Mouse (Mus musculus): ENCODE measurements at regions not wholly inside any gene's neighbourhood (a gene's known extent, or its start where the extent isn't known, plus 50 kb on each side); places are given as distances from the start of the nearest gene placed in this dataset.

DNA sequence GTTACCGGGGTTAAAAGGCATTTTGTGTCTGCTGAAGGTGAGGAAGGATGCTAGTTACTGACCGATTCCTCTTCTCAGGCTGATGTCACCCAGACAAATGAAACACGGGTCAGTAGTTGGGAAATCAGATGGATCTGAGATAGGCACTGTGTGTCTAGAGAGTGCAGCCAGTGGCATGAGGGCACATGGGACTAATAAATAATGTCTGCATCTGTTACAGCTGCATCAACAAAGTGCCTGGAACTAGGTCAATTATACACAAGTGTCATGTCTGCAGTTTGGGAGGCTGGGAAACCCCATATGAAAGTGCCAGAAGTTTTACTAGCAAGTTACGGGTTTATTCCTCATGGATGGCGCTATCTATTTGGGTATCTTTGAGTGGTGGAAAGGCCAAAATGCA lies 68.8 kb downstream of the Cxcl12 start:
- no peak for TF ChIP-seq CTCF (IDR thresholded peaks at IDR 0.05)

DNA sequence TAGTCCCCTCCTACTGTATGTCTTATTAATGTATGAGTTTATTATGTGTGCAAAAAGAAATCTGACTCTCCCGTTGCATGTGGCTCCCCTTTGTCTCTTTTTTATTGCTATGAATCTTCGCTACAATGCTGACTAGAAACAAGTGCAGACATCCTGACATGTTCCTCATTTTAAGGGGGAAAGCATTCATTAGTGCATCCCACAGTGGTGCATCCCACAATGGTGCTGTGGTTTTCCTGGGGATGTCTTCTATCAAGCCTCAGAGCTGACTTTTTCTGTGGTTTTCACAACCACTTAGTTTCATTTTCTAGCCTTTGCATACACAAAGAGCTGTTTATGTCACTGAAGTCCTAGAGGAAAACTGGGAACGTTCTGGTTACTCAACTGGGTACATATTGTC lies 72.9 kb downstream of the Cxcl12 start:
- TF ChIP-seq CTCF (IDR thresholded peaks at IDR 0.05) = no peak
- no peak overlapping the region for H3K27ac ChIP-seq
- DNase-seq = no peak
- H3K4me3 ChIP-seq = no peak overlapping the region
- intact Hi-C loops (cut with DNase I) = no loop called here

More for the DNA sequence above, 68.8 kb downstream of the Cxcl12 start:
- Histone ChIP-seq H3K4me3 (no peak overlapping the region), H3K27ac (no peak overlapping the region)
- intact Hi-C loops (cut with DNase I) = no loop called here
- DNase-seq = no peak

DNA sequence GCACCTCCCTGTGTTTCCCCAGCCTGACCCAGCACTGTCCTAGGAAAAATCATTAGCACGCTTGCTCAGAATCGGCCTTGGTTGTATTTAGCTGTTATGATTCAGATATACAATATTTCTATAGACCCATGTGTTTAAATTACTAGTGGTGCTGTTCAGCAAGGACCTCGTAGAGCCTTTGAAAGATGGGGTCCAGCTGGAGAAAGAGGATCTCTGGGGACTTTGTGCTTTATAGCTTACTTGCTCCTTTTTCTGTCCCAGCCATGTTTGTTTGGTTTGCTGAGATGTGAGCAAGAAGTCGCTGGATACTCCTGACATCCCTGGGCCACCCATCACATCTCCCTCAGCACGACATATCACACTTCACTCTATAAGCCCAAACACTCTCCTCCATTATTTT lies 77.1 kb downstream of the Cxcl12 start:
- Histone ChIP-seq H3K27ac (no peak overlapping the region), H3K4me3 (no peak overlapping the region)
- DNase-seq = no peak
- no peak for TF ChIP-seq CTCF (IDR thresholded peaks at IDR 0.05)
- intact Hi-C loops (cut with DNase I) = no loop called here

DNA sequence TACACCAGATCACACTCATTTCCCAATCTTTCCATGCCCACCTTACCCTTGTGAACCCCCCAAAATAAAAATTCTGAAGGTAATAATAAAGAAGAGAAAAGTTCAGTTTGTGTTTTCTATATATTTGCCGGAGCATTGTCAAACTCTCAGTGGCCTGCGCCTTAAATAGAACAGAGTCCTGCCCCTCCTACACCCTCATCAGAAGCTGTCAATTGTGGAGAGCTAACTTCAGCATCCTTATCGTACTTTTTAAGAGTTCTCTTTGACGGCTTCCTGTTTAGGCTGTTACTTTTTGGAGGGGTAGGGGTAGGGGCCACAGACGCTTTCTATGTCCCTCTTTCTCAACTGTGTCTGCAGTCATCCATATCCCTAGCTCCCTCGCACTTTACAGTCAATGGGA lies 77.5 kb downstream of the Cxcl12 start:
- no peak for TF ChIP-seq CTCF (IDR thresholded peaks at IDR 0.05)
- intact Hi-C loops (cut with DNase I) = no loop called here
- H3K4me3 ChIP-seq = no peak overlapping the region
- DNase-seq = no peak
- H3K27ac ChIP-seq = no peak overlapping the region

DNA sequence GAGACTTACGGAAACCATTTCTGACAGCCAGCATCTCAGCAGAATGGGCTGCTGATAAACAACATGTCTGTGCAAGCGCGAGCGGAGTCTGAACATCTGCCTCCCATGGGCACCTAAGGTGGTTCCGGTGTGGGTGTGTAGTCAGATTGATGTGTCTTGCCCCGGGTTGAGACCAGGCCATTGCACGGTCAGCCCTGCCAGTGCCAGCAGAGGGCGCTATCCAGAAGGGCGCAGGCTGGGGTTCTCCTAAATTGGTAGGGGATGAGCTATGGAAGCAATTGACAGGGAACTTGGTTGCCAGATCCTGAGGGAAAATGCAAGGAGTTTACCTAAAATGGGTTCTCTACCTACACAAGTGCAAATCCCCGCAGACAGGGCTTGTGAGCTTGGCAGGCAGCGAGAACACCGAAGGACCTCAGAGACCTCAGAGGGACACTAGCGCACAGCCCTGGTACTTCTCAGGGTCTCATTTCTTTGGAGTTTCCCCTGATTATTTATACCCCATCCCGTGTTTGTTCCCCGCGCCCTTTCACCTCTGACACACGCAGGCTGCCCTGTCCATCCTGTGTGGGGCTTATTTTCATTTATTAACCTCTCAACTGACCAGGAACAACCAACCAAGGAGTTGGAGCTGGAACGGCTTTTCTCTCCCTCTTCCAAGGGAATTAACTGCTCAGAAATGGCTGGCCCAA lies 81.0 kb downstream of the Cxcl12 start:
- no peak overlapping the region for H3K4me3 ChIP-seq
- peak; percentile 42 for DNase-seq
- H3K27ac ChIP-seq = no peak overlapping the region
- peak; percentile 52 for TF ChIP-seq CTCF (IDR thresholded peaks at IDR 0.05)
- intact Hi-C loops (cut with DNase I) = no loop called here

DNA sequence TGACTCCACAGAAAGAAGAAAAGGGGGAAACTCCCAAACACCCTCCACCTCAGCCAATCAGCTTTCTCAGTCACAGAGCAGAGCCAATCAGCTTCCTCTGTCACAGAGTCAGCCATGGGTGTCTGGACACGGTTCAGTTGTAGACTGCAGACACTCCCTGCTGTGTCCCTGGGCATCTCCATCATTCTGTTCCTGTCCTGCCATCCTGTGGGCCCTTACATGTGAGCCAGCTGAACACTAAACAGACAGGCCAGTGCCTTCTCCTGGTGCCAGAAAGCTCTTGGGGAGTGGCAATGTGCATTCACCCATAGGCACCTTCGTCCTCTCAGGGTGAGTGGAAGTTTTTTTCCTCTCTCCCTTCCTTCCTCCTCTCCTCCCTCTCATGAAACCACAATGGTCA lies 81.7 kb downstream of the Cxcl12 start:
- no peak for TF ChIP-seq CTCF (IDR thresholded peaks at IDR 0.05)
- Histone ChIP-seq H3K27ac (no peak overlapping the region), H3K4me3 (no peak overlapping the region)
- intact Hi-C loops (cut with DNase I) = no loop called here
- DNase-seq = no peak

DNA sequence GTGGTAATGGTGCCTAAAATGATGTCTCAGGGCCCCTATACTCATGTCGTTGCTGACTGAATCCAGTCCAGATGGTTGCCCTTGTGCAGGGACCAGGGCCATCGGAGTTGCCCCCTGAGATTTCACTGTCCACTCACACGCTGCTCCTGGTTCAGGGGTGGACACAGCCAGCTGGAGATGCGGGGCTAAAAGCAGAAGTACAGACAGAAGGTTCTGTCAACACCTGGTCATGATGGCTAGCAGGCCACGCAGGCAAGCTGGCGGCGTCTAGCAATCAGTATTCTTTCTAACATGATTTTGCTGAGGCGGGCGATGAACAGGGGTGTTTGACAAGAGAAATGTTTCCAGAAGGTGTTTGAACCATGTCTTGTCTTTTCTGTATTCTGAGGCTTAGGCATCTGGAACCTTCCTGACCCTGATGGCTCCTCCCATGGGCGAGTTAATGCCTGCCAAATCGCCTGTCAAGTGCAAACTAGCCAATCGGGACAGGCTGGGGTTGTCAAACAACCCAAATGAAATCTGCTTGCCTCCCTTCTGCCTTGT lies 83.1 kb downstream of the Cxcl12 start:
- DNase-seq = no peak
- TF ChIP-seq CTCF (IDR thresholded peaks at IDR 0.05) = no peak
- H3K4me3 ChIP-seq = no peak overlapping the region
- no peak overlapping the region for H3K27ac ChIP-seq
- intact Hi-C loops (cut with DNase I) = no loop called here

DNA sequence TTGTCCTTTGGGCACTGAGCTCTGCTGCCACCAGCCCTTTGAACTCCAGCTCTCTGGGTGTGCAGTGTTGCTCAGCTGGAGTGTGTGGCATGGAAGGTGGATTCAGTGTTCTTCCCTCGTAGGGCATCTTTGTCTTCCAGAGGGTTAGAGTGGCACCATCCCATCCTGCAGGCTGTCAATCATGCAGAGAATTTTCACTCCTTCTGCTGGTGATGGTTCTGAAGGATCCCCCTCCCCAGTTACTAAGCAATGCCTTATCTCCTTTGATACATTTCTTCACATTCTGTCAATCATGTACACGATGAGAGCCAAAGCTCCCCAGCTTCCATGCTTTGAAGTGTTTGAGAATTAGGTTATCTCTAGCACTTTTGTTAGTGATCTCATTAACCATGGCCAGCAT lies 84.0 kb downstream of the Cxcl12 start:
- Histone ChIP-seq H3K4me3 (no peak overlapping the region), H3K27ac (no peak overlapping the region)
- TF ChIP-seq CTCF (IDR thresholded peaks at IDR 0.05) = no peak
- no peak for DNase-seq
- intact Hi-C loops (cut with DNase I) = no loop called here

DNA sequence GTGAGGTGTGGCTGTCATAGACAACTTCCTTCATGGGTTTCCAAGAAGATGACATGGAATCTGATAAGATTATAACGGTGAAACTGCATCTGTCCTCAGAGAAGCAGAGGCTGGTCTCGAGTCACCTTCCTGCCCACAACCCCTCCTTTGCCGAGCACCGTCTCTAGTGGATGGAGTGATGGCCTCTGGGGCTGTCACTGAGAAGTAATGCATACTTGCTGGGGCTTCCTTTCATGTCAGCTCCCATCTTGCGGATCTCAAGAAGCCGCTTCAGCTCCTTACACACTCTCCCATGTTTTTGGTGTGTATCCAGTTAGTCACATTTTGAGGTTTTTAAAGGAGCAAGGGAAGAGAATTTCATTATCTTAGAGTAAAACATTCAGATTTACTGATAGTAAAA lies 84.7 kb downstream of the Cxcl12 start:
- intact Hi-C loops (cut with DNase I) = no loop called here
- Histone ChIP-seq H3K27ac (no peak overlapping the region), H3K4me3 (no peak overlapping the region)
- TF ChIP-seq CTCF (IDR thresholded peaks at IDR 0.05) = no peak
- DNase-seq = no peak

DNA sequence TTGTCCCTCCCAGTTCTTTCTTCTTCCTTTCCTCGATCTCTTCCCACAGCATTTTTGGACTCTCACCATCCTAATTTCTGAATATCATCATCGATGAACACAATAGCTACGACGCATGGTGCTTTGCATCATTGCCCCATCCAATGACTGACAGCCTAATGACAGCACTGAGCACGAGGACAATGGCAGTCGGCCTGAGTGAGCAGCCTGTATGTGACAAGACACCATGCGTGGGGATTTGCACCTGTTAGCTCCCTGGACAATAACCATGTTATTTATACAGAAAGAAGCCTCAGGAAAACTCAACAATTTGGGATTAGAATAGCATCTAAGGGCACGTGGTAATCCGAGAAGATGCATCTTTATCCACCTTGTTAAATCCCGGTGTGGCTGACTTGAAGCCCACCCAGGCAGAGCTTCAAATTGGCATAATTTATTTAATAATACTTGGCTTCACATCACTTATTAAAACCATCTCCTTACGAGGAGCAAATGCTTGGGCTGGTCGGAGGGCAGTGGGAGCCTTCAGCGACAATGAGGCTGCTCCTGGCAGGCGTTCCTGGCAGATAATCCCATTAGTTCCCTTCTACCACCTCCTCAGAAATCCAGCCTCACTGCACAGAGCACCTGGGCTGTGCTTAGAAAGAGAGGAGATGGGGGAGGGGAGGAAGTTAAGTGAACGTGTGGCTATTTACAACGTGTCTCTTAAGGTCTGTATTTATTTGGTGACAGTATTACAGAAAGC lies 85.4 kb downstream of the Cxcl12 start:
- intact Hi-C loops (cut with DNase I) = no loop called here
- DNase-seq = no peak
- Histone ChIP-seq H3K27ac (no peak overlapping the region), H3K4me3 (no peak overlapping the region)
- no peak for TF ChIP-seq CTCF (IDR thresholded peaks at IDR 0.05)

DNA sequence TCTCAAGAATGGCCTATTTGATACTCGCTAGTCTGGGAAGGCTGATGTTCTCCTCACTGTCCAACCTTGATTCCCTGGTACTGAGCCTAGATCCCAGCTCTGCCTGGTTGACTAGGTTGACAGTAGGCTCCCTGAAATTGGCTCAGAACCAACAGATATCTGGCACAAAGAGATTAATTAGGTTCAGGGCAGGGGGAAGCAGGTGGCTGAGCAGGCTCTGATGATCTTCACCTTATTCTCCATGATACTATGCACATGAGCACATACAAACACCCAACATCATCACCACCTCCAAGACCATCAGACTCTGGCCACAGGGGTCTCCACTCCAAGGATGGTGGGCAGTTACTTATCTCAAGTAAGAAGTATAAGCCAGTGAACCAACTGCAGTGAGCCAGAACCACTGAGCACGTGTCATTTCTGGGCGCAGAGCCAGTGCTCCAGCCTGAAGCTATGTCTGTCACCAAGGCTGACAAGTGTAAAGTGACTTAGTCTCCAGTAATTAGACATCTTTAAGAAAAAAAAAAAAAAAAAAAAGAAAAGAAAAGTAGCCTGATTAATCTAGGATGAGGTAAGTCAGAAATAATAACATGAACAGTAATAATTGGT lies 86.4 kb downstream of the Cxcl12 start:
- intact Hi-C loops (cut with DNase I) = no loop called here

DNA sequence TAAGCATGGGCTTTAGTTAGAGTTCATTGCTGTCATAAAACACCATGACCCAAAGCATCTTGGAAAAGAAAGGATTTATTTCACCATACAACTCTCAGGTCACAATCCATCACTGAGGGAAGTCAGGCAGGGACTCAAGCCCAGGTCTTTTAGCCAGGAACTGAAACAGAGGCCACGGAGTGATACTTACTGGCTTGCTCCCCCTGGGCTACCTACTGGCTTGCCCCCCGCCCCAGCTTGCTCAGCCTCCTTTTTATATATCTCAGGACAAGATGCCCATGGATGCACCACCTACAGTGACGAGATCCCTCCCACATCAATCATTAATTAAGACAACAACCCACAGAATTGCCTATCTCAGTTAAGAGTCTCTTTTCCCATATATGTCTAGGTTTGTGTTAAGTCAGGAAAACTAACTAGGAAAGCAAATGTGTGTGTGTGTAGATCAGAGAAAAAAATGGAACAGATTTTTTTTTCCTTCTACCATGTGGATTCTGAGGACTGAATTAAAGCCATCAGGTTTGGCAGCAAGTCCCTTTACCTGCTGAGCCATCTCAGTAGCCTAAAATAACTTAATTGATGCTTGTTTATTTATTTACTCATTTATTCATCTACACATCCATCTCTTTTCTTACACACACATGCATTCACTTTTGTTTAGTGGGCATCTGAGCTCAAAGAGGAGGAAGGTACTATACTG lies 87.2 kb downstream of the Cxcl12 start:
- Histone ChIP-seq H3K4me3 (no peak overlapping the region), H3K27ac (no peak overlapping the region)
- DNase-seq = no peak
- intact Hi-C loops (cut with DNase I) = no loop called here
- no peak for TF ChIP-seq CTCF (IDR thresholded peaks at IDR 0.05)

More for the DNA sequence above, 86.4 kb downstream of the Cxcl12 start:
- TF ChIP-seq CTCF (IDR thresholded peaks at IDR 0.05) = no peak
- peak; percentile 48 for DNase-seq
- Histone ChIP-seq H3K27ac (no peak overlapping the region), H3K4me3 (no peak overlapping the region)

DNA sequence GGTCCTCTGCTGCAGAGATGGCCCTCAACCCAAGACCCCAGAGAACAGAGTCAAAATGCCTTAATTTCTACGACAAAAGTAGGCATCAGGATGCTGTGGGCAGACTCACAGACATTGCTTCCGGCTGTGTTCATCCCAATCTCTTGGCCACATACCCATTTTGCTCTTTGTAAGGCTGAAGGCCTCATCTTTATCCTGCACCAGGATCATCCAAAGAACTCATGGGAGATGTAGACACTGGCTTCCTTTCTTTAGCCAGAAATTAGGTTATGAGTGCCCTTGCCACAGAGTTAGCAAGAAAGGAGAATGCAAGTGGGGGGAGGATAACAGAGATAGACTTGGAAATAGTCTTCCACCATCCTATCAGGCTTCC lies 87.8 kb downstream of the Cxcl12 start:
- DNase-seq = no peak
- TF ChIP-seq CTCF (IDR thresholded peaks at IDR 0.05) = no peak
- intact Hi-C loops (cut with DNase I) = no loop called here

More for the DNA sequence above, 87.8 kb downstream of the Cxcl12 start:
- Histone ChIP-seq H3K4me3 (no peak overlapping the region), H3K27ac (no peak overlapping the region)

Data from gastrocnemius, adult 2 months (tissue).